Mouse (Mus musculus): ENCODE results near the gene Elovl6.

The Elovl6 gene

DNA sequence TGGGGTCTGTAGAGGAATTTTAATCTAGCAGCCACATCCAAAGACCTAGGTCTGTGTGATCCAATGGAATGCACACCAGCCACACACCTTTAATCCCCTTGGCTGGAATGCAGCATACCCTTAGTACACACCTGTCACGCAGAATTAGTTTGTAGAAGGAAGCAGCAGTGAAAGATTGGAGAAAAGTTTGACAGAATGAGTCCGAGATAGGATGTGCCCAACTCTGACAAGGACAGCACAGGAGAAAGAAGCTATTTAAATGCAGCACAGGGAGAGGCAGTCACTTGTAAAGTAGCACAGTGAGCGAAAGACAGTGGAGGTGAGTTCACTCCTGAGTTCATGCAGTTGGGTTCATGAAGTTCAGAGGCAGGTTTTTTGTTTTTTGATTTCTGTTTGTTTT is 11.2 kb downstream of the Elovl6 start:
- no peak for DNase-seq

DNA sequence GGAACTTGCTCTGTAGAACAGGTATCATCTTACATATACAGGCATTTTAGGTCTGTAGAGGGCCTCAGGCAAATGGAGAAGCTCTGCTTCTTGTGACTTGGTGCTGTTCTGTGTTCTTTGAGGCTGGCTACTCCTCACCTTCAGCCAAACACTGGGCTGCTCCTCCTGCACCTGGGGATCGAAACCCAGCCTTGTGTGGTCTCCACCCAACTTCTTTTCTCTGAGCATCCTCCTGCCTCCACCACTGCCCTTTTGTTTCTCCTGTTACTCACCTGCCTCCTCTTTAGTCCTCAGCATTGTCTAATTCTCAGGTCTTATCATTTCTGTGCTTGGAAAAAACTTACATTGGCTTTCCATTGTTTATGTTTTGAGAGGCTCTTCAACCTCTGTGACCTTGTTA is 12.1 kb downstream of the Elovl6 start:
- no peak for DNase-seq

DNA sequence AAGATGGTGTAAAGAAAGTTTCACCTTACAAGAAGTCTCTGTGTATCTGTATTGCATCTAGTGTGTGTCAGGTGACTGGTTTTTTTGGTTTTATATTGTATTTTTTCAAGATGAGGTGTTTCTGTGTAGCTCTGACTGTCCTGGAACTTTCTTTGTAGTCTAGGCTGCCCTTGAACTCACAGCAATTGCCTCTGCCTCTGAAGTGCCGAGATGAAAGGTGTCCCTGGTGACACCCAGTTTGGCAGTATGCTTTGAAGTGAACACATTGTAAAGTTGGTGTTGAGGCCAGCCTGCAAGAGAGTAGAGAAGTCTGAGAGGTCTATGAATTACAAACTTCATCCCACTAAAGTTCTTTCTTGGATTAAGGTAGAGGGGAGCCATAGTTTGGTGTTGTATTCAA is 13.1 kb downstream of the Elovl6 start:
- DNase-seq: no peak

DNA sequence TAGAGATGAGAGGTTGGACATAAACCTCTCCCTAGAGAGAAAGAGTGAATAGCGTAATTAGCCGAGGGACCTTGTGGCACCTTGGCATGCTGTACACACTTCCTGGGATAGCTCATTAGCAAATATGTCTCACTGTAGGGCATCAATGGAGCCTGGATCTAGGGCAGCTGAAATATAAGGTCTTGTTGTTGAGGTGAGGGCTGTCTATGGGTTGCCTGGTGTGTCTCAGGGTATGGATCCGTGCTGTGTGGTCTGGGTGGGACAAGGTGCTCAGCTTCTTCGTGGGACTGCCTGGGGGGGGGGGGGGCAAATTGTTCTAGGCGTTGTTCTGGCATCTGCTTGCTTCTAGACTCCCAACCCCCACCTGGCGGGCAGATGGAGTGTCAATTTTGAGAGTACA is 13.6 kb downstream of the Elovl6 start:
- no peak for DNase-seq

DNA sequence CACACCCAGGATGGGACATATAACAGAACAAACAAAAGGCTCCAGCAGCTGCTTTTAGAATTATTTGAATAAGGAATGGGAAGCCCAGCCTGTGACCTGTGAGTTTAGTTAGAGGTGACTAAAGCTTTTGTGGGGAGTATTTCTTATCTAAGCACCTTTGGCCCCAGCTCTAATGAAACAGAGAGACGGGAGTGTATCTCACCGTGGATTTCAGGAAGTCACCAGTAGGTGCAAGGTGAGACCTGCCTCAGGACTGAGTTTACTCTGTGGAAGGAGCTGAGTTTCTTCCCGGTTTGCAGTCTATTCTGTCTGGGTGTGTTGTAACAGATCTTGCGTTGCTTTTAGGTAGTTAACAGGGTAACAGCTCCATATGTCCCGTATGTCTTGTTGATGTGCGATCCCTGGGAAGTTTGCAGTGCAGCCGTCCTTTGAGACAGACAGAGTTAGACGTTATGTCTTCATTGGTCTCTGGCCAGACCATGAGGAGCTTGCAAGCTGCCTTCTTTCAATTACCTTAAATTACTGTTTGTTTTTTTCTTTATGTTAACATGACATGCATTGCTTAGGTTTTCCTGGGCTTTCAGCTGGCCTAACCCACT is 15.8 kb downstream of the Elovl6 start:
- no peak for DNase-seq

DNA sequence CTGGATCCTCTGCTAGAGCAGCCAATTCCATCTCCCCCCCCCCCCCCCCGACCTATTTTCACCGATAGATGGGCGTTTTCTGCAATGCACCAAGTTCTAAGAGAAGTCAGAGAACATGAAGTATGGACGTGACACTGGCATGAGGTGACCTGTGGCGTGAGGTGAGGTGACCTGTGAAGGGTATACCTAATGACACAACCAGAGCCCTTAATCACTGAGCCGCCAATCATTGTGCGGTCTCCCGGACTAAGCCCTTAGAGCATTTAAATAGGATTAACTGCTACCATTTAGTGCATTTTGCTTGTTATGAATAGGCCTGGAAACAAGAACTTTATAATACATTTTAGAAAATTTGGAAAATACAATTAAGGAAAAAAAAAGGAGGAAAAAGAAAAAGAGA is 16.6 kb downstream of the Elovl6 start:
- no peak for DNase-seq

DNA sequence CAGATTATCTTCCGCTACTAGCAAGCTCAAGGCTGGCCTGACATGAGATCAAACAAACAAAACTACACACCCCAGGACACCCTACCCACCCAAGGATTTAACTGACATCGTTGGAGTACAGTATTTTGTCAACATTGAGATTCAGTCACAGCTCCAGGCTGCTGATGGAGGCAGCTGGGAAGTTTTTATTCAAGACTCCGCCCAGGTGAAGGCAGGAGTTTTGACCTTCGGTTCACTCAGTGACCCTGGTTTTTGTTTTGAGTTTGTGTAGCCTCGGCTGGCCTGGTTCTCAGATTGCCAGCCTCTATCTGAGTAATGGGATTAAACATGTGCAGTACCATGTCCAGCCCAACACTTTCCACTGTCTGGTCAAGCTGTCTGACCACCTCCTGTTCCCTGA is 17.4 kb downstream of the Elovl6 start:
- no peak for DNase-seq

DNA sequence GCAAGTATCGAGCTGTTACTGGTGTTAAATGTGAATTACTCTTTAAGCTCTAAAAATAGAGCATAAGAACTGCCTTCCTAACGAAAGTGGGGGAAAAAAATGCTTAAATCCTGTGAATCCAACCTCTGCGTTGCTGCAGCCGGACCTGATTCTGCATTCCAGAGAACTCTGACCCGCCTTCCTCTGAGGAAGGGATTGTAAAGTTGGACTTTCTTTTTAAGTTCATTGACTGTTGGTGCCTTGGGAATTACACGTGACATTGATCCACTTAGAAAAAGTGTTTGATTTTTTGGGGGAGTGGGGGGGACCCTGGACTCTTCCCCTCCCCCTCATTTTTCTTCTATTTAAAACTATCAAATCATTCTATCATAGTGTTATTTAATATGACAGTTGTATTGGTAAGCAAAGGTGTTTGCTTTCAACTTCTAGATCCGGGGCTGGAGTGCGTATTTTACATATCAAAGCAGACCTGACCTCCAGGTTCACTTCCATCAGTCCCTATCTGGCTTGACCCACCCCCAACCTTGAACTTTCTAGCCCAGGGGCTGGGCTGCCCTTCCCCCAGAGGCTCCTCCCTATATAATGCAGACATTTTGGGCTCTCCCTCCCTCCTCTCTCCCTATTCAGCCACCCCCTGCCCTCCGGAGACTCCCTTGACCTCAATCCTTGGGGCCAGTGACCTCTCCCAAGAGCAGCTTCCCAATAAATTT is 19.6 kb downstream of the Elovl6 start:
- DNase-seq: no peak

DNA sequence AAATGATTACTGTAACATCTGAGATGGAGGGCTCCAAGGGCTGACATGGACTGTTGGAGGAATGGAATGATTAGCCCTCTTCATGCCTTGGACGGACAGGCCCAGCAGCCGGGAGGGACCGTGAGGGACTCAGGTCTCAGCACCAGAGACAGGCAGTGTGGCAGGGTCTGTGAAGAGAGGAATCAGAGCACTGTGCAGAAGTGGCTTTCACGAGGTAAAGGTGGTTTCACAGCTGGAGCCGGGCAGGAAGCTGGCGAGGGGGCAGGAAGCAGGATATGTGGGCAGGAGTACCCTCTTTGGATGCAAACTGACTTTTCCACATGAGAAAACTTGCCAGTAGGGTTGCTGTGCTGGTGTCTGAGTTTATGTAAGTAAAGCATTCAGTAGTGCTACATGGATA is 20.2 kb downstream of the Elovl6 start:
- DNase-seq: peak; percentile 59

DNA sequence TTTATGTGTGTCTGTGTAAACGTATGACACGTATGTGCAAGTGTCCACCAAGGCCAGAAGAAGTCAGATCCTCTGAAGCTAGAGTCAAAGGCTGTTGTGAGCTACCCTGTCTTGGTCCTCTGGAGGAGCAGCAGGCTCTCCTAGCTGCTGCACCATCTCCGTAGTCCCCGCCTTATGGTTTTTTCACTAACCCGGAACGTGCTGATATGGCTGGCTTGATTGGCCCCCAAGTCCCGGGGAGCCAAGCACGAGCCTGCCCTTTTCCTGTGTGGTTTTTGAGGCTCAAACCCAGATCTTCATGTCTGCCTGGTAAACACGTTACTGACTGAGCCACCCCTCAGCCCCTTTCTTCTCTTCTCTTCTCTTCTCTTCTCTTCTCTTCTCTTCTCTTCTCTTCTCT is 21.0 kb downstream of the Elovl6 start:
- DNase-seq: peak; percentile 85

DNA sequence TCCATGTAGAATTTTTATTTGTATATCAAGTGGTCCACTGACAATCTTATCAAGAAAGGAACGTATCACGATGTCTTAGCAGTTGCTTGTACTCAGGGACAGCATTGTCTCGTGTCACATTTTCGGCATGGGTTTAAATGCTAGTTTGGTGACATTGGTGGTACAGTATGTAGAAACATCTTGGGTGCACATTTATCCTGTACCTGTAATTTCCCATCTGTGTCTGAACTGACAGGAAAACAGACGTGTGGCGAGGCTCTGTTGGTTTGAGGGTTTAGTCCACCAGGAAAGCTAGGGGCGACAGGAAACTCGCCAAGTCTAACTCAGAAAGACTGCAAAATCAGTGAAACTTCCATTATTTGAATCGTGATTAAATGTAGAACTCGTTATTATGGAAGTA is 21.5 kb downstream of the Elovl6 start:
- DNase-seq: no peak

DNA sequence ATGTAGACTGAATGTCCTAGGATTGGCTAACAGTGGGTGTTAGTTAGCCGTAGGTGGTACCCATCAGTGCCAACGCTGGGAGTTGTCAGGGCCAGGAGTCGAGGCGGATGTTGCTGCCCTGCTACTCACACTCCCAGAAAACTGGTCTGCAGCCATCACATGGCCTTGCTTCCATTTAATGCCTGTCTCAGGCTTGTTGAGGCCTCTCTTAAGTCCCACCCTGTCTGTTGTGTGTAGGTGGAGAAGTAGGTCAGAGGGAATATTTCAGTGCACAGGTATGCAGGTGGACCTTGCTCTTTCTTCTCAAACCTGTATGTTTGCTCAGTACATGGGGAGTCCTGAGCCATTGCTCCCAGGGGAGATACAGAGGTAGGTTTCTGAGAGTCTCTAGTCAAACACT is 22.3 kb downstream of the Elovl6 start:
- DNase-seq: no peak

DNA sequence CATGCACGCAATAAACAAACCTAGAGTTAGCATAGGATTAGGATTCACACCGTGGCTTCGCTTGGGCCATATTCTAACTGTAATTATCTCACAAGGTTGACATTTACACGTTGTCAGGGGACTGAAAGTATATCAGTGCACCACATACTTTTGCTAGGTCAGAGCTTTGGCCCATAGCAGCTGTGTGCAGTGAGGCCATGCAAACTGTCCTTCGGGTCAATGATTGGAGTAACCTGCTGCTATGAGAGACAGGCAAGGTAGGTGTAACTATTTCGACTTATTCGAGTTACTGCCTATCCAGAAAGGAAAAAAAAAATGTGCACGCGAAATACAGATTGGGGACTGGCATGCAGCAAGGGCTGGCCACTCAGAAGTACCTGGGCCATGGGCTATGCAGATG is 24.9 kb downstream of the Elovl6 start:
- DNase-seq: no peak

DNA sequence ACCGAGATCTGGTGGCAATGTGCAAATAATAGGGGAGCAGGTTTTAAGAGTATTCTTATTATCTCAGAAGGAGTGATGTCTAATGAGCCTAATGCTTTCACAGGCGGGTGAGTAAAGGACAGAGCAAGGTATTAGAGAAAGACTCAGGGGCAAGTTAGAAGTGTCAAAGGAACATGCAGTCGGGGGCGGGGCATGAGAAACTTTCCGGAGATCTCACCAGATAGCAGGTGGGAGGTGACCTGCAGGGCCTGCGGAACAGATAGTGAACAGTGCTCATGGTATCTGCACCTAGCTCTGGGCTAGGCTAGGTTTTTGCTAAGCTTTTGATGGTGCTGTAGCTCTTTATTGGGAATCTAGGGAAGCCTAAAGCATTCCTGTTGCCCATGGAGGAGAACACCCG is 25.4 kb downstream of the Elovl6 start:
- no peak for DNase-seq

DNA sequence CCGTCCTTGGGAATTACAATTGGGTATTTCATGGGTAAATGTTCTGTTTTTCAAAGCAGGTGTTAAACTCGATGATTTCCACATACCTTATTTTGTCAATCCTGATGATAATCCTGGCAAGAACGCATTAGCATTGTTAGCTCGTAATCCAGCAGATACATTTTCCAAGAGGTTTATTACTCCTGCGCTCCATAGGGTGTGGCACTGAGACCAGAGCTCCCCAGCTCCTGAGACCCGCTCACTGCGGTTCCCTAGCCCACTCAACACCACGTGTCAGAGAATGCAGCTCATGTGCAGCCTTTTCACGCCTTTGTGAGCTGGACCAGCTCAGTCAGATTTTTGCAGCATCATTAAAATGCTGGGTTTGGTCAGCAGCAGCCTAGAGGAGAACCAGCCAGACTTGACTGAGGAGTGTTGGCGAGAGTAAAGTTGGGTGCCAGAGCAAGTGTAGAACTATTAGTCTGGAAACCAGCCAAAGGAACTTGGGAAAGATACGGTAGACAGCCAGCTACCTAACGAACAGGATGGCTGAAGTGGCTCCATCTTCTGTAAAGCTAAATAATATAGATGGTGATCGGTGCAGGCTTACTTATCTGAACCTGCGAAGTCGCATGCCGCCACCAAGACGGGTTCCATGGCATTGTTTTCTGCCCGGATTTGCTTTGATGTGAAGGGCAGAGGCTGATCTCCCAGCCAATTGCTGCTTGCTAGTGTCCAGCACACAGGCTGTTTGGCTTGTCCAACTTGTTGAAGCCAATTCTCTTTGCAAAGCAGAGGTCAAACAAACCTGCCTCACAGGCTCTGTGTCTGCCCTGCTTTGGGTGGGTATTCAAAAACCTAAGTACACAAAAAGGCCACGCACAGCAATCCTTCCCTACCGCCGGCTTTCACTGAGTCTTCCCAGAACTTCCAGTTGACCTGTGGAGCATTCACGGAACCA is 26.1 kb downstream of the Elovl6 start:
- DNase-seq: no peak

DNA sequence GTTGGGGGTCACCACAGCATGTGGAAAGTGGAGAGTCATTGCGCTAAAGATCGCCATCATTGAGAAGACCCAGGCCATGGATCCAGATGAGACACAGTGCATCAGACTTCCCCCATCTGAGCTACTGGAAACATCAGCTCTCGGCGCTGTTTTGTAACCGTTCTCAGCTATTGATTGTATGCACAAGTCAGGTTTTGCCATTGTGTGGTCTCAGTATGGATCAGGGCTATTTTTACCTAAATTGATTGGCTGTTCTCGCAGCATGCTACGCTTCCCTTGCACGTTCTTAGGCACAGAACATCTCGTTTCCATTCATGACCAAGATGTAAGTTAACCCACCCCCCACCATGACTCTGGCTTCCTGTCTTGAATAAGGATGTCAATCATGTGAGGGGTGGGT is 27.9 kb downstream of the Elovl6 start:
- no peak for DNase-seq

DNA sequence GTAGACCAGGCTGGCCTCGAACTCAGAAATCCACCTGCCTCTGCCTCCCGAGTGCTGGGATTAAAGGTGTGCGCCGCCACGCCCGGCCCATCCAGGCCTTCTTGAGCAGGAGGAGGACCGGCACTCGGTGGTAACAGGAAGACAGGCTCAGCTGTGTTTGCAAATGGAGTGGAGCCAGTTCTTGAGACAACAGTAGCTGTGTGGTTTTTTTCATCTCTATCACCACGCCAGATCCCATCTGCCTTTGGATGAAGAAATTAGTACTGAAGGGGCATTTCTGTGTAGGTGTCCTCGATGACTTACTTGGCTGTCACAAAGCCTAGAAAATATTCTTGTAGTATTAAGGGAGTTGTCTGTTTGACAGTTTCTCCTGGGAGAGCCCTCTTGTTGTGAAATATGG is 28.9 kb downstream of the Elovl6 start:
- DNase-seq: peak; percentile 23

DNA sequence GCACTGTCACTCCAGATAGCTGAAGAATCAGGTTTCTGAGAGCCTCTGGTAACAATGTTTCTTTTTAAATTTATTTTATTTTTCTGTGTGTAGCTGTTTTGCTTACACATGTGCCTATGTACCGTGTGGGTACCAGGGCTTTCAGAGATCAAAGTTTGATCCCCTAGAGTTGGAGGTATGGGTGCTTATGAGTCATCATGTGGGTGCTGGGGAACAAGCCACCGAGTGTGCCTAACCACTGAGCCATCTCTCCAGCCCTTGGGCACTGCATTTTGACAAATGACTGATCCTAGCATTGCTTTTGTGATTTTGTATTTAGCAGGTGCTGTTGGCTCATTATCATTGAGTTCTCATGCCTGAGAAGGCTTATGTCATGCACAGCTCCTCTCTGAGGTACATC is 29.7 kb downstream of the Elovl6 start:
- DNase-seq: no peak

DNA sequence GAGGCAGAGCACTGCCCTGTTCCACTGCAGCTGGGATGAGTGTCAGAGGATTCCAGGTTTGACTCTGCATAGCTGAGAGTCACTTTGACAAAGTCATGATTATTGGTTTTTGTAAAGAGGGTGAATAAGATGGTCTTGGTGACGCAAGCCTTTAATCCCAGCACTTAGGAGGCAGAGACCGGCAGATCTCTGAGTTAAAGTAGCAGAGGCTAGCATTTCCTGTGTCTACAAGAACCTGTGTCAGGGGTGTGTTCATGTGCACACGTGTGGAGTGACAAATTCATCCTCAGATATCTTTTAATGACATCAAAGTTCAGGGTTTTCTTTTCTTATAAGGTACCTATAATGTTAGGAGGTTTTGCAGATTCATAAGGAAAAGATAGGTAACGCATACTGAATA is 30.3 kb downstream of the Elovl6 start:
- DNase-seq: no peak

DNA sequence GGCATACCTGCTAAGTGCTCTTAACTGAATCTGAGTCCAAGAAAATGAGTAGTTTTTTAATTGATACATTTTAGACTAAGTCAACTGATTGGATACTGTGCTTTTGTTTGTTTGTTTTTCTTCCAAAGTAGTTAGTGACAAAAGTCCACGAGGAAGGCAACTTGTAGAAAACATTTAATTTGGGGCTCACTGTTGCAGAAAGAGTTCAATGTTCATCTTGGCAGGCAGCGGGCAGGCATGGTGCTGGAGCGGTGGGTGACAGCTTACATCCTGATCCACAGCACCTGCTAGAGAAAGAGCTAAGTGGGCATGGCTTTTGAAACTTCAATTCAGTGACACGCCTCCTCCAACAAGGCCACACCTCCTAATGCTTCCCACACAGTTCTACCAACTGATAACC is 31.7 kb downstream of the Elovl6 start:
- DNase-seq: no peak

DNA sequence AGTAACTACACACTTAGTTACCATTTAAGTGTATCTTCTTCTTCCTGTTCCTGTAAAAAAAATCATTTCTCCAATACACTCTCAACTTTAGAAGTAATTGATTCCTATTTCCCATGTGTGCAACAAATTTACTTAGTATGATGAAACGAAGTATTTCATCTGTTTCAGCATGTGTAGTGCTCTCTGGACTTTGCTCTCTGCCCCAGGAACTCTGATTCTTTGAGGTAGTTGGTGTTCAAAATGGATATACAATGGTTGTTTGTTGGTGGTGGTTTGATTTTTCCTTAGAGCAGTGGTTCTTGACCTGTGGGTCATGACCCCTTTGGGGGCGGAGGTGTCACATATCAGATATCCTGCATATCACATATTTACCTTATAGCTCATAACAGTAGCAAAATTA is 32.7 kb downstream of the Elovl6 start:
- DNase-seq: no peak

DNA sequence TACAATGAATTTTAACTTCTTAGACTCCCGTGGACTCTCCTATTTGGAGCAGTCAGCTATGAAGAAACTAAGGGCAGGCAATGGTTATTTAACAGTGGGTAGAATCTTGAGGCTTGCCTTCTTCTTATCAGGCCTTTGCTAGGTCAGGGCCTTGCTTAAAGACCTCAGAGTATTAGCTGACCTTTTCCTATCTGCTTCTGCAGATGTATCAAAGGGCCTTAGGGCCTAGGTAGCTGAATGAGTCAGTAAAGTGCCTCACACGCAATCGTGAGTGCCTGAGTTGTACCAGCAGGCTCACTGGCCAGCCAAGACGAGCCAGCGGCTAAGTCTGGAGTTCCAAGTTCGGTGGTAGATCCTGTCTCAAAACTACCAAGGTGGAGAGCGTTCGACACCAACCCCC is 33.3 kb downstream of the Elovl6 start:
- DNase-seq: no peak

DNA sequence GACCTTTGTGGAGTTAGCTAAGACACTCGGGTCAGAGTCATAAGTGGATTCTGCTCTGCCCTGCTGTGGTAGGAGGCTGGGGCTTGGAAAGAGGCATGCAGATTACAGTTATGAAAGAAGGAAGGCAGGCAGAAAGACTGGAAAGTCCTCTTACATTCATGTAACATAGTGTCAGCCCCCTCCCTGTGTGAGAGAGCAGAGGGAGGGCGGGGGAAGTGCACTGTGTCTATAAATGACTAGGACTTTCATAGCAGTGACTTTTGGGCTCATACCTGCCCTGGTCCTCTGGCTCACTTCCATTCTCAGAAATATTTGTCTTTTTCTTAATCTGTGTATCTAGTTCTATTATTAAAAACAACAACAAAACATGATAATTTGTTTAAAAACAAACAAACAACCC is 33.9 kb downstream of the Elovl6 start:
- DNase-seq: no peak

DNA sequence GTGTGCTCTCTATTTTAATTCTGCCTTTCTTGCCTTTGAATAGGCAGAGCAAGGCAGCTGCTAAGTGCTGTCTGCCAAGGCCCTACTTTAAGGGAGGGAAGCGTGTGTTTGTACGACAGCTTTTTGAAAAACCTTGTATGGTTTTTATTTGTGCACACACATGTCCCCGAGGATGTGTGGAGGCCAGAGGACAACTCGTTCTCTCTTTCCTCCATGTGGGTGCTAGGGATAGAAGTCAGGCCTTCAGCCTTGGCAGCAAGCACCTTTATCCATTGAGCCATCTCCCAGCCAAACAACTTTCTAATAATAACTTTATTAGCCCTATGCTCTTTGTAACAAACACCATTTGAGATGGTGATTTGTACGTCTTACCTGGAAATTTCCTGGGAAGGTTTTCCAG is 34.7 kb downstream of the Elovl6 start:
- DNase-seq: no peak
